Mouse (Mus musculus) lung, postnatal 25 days (tissue): Measurements from ENCODE around the gene Adat2.
A peak's percentile ranks its signal among the peaks of the same experiment; 100 is the strongest.

Source experiments
- DNase-seq: peaks from one replicate; pipeline ENCODE4 v3.0.0; 2022; ENCODE audit warnings: low spot score

Adat2 gene

GRCm38 (mm10) chr10:13552646-13553497 lies at the start of gene Adat2, which contains the start of gene Pex3:
Gene Adat2 (plus strand): TSS chr10:13552894.
Gene Pex3 (minus strand): TSS chr10:13553142.
- peak; percentile 90 for DNase-seq

DNA sequence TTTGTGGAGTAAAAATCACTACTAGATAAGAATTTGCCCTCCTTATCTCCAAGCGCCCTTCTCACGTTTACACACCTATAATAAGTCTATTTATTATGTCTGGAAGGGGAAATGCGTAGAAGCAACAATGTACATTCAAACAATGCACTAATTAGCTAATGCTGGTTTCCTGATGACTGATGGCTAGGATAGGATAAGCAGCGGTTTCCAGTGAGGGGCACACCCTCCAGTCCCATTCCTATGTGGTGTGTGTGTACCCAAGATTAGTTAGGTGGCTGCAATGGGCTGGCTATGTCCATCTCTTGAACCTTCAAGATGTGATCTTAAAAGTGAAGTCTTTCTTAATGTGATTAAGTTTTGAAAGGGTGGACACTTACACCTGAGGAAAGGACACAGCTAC lies 30.8 kb upstream of the Adat2 start:
- peak; percentile 39 for DNase-seq

- no peak for DNase-seq
Measured at GRCm38 (mm10) chr10:13528155-13528554, 24.5 kb upstream of the Adat2 start.

DNA sequence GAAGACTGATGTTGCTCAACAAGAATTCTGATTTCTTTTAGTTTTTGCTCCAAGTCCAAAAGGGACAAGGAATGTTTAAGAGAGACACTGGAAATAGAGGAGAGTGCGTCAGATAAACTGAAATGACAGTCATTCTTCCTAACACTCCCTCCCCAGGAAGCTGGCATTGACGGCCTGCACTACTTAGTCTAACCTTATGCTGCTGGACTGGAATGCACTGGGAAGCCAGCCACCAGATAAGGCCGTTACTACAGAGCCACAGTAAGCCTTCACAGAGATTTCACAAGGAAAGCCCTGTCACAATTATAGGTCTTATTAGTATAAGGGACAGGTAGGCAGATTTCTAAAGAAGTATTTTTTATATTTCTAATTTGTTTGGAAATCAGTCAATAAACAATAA lies 17.9 kb upstream of the Adat2 start:
- DNase-seq: no peak

GRCm38 (mm10) chr10:13536706-13537105 lies 16.0 kb upstream of the Adat2 start:
- DNase-seq: no peak

- DNase-seq: no peak
Measured at GRCm38 (mm10) chr10:13539769-13540333, 12.8 kb upstream of the Adat2 start.

- DNase-seq: peak; percentile 36
Measured at GRCm38 (mm10) chr10:13541721-13542120, 11.0 kb upstream of the Adat2 start.

GRCm38 (mm10) chr10:13553498-13553985 lies 848 bp downstream of the Adat2 start:
- no peak for DNase-seq

DNA sequence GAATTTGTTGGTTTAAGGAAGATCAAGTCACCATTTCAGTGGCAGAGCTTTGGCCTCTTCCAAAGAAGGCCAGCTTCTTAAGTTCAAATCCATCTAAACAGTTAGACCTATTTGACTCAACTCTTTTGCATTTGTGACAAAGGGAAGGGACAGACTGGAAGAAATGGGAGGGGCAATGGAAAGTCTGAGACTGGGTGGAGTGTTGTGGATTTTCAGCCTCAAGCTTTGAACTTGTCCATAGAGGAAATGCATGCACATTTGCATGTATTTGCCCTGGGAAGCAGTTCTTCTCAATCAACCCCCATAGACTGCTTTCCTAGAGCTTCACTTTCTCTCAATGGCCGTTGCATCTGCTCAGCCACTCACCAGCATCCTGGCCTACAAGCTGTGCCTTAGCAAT lies 1.6 kb downstream of the Adat2 start:
- DNase-seq: no peak

- no peak for DNase-seq
Measured at GRCm38 (mm10) chr10:13560014-13560674, 7.5 kb downstream of the Adat2 start.

DNA sequence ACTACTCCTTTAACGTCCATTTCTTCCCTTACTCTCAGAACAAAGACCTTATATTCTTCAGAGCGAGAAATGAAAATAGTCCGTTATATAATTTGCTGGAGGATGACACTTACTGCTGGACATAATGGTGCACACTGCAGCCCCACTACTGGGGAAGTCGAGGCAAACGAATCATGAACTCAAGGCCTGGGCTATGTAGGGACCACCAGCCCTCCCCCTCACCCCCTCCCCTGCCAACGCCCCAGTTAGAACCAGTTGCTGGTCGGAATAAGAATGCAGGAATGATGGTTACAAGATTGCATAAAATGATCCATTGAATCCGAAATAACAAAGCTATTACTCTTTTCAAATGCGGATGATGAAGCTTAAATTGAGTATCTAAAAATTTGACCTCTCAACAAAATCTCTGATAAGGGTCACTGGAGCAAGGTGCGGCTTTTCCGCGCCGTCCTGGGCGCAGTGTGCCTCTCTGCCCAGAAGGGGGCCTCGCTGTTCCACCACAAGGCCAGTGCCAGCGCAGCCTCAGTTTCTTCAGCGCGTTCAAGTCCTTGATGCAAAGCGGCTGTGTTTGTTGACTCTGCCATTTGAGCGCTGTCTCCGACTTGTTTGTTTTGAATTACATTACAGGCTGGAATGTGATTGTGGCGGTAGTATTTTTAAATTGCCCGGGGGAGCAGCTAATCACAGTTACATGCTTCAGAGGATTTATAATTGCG lies 11.8 kb downstream of the Adat2 start:
- DNase-seq: peak; percentile 38

DNA sequence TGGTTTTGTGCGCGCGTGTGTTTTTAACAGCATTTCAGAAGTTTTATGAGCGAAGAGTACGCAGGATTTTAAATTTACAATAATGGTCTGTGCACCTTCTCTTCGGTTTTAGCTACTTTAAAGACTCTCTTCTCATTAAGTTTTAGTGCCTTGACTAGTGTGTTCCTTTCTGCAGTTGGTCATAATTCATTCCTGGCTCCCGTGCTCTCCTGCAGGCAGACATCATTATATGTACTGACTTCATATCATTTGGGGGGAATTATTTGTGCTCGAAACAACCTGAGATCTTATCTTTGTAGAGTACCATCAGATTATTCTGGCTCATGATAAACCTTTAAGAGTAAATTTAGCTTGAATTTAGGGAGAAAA lies 12.4 kb downstream of the Adat2 start:
- DNase-seq: no peak

GRCm38 (mm10) chr10:13566393-13566792 lies 13.7 kb downstream of the Adat2 start:
- no peak for DNase-seq

DNA sequence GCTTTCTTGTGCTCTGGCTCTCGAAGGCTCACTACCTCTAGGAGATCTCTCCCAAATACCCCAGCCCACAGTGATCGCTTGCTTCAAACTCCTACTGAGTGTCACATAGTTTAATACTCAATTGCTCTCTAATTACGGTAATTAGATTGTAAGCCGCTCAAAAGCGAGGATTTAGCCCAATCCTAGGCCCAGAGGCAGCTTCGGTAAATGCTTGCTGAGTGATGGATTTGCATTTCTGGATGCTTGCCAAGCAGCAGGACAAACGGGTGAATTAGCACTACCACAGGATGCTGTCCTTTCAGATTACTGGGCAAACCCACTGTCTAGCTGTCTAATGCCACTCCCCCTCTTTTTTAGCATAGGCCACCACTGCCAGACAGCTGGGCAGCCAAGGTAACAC lies 17.1 kb downstream of the Adat2 start:
- no peak for DNase-seq

GRCm38 (mm10) chr10:13570697-13571538 lies 18.2 kb downstream of the Adat2 start:
- no peak for DNase-seq

DNA sequence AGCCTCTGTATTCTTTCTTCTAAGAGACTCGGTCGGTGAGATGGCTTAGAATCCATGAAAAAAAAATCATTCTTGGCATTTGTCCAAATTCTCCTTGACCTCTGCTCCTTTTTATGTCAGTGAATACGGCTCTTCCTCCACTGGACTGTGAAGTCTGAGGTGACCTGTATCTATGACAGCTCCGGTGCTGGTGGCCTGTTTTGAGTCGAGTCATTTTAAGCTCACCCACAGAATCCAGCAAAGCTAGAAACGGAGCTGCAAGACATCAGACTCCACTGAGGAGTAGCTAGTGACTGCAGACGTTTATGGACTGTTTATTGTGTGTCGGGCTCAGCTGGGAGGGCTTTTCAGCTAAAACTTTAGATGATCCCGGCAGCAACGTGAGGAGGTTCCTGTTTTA lies 19.3 kb downstream of the Adat2 start:
- DNase-seq: no peak

- no peak for DNase-seq
Measured at GRCm38 (mm10) chr10:13572410-13572809, 19.7 kb downstream of the Adat2 start.

DNA sequence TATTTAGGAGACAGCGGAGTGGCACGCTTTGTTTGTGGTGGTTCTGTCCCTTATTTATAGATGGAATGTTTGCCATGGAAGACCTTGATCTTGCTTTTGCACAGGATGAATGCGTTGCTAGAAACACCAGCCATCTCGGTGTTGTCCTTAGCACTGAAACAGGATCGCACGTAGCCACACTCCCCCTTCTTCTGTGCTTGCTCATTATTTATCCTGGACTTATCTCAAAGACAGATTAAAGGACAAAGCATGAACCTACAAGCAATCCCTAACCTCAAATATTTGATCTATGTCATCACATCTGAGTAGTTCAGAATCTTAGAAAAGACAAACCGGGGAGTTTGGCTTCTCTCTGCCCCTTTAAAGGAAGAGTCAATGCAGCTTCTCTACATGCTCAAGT lies 24.4 kb downstream of the Adat2 start:
- DNase-seq: no peak

DNA sequence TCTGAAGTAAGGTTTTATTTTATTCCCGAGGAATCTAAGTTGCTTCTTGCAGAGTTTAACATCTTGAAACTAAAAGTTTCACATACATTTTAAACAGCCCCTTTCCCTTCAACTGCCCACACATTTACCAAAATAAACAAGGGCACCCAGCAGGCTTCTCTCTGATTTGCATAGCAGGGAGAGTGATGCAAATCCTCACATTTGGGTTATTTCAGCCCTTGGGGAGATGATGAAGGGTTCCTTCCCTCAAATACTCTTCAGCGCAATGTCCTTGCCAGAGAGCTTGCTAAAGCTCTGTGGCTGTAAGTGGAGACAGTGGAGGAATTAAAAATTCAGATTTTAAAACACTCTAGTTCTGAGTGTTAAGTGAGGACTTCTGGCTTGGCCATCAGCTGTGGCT lies 35.2 kb downstream of the Adat2 start:
- DNase-seq: no peak

DNA sequence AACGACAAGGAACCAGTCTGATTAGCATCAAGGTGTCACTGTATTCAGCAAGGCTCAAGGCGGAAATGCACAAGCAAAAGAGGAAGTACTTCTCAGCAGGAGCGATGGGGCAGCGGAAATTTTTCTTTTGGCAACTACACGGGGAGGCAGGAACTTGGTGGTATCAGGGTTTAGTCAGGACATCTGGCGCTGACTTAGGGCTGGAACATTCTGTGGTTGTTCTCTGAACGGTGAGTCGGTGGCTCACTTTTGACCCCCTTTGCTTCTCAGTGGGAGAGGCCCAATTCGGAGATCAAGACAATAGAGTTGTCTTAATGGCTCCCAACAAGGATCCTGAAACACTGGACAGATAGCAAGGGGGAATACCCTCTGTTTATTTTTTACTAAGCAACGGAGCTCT lies 39.5 kb downstream of the Adat2 start:
- DNase-seq: no peak

- DNase-seq: no peak
Measured at GRCm38 (mm10) chr10:13593529-13593928, 40.8 kb downstream of the Adat2 start.
